Mouse (Mus musculus) right cerebral cortex, postnatal 4 days (tissue): ENCODE measurements around the gene Scamp1.

Experiments used
- DNase-seq: peaks from one replicate; pipeline ENCODE4 v3.0.0-alpha.2; 2022

Scamp1 gene

DNA sequence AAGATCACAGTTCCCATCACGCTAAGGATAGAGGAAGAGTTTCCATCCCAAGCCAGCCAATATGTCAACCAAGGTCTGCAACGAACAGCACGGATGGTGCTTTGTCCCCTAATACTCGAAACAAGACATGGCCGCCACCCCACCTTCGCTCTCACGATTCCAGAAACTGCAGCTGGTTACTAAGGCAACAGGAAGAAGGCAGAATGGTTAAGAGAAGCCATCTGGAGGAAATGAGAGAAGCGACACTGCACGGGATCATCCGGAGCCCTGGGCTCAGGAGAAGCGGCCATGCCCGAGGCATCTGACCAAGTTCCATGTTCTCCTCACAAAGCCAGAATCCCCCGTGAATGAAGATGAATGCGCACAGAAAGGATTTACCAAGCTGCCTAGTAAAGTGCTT lies 62.0 kb downstream of the Scamp1 start:
- DNase-seq, result peak; percentile 14

DNA sequence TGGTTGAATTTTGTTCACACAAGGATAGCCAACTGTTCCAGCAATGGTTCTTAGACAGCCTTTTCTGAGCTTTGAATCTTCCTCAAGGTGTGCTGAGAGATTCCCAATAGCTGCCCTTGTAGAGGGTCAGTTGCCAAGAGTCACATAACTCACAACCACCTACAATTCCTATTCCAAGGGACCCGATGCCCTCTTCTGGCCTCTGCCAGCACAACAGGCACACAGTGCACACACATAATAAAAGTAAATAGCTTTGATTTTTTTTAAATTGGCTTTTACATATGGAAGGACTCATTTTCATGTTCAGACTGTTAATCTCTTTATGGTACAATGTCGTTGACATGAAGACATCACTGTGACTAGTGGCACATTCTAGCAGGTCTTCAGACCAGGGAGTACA lies 72.9 kb downstream of the Scamp1 start:
- DNase-seq, result no peak

DNA sequence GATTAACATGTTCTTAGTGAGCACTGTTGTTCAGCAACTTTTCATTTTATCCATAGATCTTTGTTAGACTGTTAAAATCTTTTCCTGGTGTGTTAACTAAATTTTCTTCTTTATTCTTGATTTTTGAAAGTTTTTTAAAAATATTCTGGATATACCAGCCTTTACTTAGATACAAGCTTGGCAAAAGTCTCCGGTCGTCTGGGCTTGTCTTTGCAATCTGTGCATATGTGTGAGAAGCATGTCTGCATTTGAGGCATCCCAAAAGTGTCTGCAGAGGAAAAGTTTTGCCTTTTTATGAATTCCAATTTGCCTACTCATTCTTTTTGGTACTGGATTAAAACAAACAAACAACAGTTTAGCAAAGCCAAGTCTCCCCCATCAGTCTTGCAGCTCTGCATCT lies 73.5 kb downstream of the Scamp1 start:
- DNase-seq, result no peak

DNA sequence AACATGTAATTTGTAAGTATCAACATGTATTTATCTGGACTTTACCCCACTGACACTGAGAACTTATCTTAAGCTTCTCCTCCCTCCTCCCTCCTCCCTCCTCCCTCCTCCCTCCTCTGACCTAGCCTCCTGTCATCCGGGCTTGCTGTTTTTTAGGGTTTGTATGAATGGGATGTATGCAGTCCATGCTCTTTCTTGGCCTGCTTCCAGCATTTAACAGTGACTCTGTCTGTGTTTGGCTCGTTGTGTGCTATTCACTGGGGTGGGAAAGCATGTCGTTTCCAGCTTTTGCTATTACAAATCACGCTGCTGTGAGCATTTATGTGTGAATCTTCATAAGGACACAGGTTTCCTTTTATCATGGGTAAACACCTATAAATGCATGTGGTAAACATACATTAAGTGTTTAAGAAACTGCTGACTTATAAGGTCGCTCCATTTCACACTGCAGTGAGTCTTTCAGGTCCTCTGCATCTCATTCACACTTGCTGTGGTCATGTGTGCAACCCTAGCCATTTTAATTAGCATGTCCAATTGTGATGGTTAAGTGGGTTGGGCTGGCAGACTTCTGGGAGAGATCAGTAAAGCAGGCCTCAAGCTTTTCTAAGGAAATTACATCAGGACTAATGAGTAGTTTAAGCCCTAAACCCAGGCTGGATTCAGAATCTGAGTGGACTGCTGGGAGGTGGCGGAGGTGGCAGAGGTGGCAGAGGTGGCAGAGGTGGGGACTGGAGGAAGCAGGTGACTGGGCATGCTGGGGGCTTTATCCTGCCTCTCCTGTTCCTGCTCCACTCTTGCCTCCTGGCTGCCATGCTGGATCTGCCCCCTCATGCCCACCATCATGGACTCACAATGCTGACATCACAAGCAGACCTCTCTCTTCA lies 74.2 kb downstream of the Scamp1 start:
- no peak for DNase-seq

DNA sequence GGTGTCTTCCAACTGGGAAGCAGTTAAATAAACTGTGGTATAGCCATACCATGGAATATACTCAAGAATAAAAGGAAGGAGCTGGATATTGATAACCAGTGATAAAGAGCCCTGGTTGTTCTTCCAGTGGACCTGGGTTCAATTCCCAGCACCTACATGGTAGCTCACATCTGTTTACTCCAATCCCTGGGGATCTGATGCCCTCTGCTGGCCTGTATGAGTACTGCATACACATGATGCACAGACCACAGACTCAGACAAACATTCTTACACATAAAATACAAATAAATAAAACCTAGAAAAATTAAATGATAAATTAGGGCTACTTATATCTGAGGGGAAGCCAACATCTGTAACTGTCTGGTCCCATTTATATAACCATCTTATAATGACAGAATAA lies 76.8 kb downstream of the Scamp1 start:
- DNase-seq, result no peak

DNA sequence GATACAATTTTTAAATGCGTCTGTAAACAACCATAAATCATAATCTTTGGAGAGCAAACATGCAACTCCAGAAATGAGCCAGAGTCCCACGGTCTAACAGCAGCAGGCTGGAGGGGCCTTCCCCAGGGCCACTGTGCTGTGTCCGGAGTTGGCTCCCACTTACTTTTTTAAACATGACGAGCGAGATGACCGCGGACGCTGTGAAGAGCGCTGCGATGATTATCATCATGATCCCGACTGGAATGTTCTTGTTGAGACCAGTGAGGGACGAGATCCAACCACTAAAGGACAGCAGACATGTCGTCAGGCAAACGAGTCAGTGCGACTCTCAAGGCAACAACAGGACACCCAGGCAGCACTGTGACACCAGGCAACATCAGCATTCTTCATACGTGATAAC lies 77.7 kb downstream of the Scamp1 start:
- no peak for DNase-seq

DNA sequence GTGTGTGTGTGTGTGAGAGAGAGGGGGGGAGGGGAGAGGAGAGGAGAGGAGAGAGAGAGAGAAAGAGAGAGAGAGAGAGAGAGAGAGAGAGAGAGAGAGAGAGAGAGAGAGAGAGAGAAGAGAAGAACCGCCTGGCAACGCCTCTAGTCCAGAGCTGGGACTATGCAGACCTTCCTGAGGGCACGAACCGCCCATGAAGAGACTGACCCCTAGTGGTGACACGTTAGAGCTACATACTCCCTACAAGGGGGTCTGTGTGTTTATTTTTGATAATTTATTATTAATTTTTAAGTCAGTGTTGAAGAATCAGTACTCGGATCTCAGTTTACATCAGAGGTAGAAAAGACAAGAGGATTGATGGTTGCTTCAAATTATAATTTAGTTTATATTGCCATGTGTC lies 80.4 kb downstream of the Scamp1 start:
- no peak for DNase-seq

DNA sequence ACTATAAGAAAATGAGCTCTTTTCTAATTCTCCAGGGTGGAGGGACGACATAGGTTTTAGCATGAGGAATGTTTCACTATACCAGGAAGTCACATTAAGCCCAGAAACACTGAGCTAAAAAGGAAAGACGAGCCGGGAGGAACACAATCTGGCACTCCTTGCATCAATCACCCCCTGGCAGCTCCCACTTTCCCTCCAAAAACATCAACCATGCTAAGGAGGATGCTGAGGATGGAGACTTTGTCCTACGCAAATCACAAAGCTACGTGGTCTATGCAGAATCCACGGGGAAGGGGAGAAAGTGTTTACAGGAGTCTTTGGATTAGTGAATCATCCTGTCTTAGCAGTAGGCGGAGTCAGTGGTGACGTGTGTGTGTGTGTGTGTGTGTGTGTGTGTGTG lies 85.8 kb downstream of the Scamp1 start:
- DNase-seq, result no peak

DNA sequence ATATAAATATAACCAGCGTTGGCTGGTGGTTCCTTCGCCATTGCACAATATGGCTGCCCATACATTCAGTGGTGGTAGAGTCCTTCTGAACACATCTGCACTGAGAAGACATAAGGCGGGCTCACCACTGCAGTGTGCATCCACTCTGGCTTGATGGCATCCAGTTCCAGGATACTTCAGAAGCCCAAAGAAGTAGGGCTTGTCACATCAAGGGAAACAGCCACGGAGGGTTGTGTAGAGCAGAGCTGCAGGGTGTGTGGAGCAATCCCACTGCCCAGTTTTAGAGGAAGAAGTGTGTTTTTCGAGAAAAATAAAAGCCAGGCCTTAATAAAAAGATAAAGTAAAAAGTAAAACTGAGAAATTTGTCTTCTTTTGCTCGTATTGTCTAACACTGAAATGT lies 87.0 kb downstream of the Scamp1 start:
- DNase-seq, result no peak

DNA sequence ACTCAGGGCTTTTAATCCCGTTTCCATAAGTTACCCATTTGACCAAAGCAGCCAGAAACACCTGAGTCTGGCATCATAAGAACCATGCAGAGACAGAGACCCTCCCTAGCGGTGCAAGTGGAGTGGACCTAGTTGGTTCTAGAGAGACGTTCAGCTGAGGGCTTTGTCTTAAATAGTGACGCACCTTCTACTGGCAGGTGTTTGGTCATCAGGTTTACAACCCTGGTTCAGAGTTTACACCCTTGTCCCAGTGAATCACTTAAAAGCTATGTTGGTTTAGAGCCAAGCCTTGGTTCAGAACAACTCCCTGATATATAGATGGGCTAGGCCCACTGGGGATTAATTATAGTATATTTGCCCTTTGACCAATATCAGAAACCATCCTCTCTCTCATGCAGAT lies 92.4 kb downstream of the Scamp1 start:
- DNase-seq, result no peak

DNA sequence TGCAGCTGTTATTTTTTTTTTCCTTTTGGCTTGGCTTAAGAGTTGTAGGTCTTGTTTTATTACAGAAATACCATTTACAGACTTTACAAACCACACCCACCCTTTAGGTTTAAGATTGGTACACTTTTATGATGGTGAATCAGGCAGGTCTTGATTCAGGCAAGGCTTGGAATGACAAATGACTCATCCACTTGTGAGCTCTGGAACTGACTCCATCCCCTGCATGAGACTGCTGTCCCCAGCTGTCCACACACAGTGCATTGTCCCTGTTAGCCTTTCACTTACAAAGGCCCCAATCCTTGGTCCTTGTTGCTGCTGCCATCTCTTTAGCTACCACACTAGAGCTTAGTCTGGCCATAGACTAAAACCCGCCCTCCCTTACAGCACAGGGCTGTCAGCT lies 95.3 kb downstream of the Scamp1 start:
- DNase-seq, result no peak

DNA sequence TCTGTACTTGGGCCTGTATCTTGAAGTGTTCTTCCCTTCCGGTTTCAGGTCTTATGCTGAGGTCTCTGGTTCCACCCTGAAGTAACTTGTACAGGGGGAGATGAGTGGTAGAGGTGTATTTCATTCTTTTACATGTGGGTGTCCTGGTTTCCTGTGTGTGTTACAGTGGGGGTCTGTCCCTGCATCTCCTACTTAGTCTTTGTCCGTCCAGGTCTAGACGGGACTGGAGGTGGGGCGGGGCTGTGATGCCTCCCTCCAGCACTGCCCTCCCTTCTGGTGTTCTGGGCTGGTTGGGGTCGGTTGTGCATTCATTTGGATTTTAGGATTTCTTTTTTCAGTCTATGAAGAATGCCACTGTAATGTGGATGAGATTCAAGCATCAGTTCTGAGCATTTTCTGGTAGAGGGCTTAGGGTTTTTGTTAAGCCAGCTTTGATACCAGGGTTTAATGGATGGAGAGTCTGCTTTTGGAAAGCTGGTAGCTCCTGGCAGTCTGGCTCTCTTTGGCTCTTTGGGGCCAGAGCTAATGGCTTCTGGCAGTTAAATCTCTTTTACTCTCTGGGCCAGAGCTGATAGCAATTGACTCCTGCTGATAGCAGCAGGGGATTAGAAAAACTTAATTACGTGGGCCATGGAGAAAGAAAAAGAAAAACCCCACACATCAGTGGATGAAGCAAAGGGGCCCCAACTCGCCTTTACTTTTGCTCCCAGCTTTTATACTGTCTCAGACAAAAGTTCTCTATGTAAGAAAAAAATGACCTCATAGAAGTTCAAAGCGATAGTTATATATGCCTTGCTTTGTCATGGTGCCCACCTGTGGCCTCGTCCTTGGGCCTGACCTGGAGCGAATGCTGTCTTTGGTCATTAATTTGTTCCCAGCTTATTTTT lies 97.2 kb downstream of the Scamp1 start:
- DNase-seq, result no peak

DNA sequence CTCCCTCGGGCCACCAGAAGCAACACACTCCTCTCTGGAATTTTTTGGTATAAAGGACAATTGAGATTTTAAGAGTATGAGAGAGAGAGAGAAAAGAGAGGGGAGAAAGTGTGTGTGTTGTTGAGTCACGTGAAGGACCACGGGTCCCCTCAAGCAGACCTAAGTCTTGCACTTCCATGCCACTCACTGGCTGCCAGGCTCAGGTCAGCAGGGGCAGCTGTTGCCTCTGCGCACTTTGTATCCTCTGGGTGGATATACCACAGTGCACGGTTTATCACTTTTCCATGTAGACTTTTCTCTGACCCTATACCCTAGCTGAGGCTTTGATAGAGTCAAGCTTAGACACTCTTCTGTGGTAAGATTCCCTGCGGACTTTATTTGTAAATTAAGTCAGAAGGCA lies 100.0 kb downstream of the Scamp1 start:
- DNase-seq, result no peak

DNA sequence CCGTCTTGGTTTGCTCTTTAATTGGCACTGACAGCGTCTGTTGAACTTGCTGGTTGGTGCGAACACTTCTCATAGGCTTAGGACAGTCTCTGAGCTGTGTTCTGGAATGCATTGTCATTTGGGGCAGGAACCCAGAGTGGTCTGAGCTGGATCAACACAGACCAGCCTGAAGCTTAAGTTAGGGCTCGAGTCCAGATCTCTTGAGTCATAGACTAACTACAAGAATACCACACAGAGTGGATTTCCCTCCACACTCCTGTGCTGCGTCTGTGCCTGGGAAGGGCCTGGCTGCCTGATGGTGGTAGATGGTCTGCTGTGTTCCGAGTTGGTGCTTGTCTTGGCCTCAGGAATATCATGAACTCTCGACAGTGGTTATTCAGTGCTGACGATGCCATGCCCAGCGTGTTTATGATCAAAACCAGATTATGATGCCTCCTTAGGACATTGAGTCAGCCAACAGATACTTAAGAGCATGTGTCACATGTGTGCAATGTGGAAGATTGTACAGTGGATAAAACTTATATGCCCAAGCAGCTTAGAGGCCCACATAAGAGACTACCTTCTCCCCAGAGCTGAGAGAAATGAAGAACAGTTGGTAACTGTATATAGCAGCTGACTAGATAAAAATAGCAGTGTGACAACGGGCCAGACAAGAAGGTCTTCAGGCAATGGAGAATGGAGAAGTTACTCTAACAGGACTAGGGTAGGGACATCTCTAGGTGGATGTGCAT lies 100.8 kb downstream of the Scamp1 start:
- no peak for DNase-seq

DNA sequence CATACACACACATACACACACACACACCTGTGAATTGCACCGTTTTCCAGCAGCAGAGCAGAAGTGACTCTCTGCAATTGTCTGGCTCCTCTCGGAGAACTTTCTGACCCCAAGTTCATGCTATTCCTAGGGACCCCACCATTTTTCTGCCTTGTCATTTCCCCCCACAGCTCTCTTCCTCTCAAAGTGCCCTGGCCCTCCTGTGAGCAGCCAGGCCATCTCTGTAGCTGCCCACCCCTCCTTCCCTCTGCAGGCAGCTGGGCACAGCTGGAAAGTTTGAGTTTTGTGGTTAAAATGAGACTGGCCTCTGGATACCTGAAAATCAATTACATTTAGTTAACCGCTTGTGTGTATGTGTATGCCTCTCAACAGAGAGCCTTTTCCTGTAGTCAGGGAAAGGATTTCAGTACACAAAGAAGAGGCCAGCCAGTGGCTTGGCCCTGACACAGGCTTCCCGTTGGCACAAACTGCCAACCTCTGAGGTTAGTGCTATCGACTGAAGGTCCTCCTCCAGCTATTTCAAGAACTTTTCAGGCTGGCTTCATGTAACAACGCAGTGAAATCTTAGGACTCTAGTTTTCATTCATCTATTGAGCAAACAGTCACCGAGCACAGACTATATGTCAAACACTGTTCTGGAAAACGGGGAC lies 102.2 kb downstream of the Scamp1 start:
- DNase-seq, result no peak

DNA sequence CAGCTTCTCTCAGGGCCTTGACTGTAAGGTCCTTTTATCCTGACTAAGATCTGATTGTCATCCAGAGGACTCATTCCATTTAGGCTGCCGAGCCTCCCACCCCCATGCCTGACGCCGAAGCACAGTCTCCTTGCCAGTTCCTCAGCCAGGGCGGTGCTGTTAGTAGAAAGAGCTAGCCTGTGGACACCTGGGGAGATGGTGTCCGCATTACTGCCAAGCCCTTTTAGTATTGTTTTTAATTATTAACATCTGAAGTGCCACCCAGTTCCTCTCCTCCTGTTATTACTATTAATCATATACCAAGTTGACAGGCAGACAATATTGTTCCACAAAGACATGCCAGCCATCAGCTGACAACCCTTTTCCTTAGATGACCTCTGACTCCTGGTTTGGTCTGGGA lies 103.6 kb downstream of the Scamp1 start:
- no peak for DNase-seq

DNA sequence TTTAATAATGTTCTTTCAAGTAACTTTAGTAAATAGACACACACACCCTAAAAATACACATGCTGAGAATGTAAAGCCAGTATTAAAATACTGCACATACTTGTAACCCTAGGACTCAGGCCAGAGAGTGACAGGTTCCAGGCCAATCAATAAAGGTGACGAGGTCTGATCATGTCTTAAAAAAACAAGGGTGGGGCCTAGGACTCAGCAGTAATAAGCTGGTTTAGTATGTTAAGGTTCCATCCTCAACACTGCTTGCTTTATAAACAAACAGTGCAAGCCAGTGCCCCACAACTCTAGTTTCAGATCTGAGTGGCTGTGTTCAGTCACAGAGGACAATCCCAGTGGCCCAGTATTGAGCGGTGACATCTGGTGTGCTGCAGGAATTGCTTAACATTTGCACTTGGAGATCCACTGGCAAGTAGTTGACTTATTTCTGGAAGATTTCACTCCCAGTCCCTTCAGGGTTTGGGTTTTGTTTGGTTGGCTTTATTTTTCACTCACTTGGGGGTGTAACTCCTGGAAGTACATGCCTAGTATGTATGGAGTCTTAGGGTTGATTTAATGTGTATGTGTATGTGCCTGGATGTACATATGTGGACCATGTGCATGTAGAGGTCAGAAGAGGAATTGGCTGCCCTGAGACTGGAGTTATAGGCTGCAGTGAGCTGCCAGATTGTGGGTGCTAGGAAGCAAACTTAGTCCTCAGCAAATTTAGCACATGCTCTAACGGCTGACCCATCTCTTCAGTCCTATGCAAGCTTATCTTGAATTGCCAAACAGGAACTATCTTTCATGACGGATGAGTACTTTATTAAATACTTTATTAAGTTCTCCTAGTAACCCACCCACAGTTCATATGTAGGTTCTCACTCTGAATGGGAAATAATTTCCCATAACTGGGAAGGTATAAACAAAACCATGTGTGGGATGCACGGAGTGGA lies 104.9 kb downstream of the Scamp1 start:
- no peak for DNase-seq

DNA sequence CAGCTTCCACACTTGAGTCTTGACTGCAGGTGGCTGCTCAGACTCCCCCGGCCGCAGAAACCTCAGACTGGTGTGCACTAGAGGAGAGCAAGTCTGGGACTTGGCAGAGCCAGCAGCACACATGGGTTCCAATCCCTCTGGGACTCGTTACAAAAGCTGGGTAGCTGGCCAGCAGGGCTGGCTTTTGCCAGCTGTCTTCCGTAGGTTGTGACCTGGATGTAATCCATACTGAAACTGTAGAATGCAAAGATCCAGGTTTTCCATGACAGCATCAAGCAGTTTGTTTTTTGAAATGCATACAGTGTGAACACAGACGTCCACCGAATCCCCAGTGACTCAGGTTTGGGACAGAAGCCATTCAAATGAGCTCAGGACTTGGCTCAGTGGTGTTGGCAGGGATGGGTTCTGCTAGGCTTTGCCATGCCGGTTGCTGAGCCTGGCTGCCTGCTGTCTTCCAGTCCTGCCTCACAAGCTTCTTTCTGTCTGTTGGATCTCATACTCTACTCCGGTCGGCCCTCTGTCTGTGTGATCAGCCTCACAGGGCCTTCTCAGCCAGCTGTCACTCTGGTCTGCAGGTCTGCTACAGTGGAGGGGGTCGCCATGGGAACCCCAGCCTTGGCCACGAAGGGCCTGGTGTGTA lies 107.1 kb downstream of the Scamp1 start:
- peak; percentile 31 for DNase-seq

DNA sequence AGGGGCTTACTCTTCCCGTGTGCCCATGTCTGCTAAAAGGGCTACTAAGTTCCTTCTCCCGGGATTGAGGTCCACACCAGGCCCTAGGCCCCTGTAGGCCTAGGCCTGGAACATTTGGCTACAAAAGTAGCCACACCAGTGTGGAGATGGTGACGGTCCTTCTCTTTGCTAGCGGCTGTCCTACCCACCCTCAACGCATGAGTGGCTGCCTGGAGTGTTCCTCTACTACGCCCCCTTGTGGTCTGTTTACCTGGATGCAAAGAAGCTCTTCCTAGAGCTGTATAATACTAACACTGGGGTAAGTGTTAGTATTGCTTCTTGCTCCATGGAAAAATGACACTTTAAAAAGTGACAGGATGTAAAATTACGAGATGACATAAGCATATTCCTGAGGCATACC lies 108.5 kb downstream of the Scamp1 start:
- DNase-seq, result no peak

DNA sequence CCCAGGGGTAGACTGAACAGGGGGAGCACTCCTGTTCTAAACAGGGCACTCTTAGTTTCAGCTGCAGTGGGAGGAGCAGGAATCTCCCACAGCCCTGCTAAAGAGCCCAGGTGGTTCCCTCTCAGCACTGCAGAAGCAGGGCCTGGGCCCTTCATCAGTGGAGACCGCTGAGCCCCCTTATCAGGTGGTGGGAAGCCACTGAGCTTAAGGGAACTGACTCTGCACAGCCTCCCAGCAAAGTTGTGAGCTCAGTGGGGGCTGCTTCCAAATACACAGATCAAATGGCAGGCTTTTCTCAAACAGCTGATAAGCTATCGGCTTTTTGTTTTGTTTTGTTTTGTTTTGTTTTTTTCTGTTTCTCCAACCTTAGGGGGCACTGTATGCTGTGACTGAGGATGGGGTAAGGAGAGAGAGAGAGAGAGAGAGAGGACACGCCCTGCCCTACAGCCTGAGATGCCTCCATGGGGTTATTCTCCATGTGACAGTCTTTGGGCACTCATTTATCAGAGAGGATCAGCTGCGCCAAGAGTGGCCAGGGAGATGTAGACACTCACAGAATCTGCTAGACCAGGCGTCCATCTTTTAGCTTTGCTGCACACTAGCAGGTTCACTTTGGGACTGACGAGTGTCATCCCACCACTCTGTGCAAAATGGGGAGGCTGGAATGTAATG lies 110.1 kb downstream of the Scamp1 start:
- DNase-seq, result no peak
